Mouse (Mus musculus): ENCODE measurements around the gene Susd6.
A peak's percentile ranks its signal among the peaks of the same experiment; 100 is the strongest.

DNA sequence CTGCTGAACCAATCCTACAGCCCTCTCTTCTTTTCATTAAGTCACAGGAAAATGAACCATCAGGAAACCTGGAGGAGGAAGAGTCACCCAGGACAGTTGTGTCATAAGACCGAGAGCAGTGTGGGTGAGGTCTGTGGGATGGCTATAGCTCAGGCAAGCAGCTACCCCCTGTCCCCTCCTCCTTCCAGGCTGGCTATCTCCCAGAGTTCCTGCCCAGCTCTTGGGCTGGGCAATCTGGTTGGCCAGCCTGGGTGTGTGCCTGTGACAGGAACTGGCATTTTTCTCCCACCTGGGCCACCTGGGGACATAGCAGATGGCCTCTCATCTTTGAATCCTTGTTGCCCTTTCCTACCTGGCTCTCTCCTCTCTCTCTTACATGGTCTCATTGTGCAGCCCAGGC lies 6.4 kb upstream of the Susd6 start:
- no peak for TF ChIP-seq CTCF (IDR thresholded peaks at IDR 0.05; ENCODE audit: borderline replicate concordance, insufficient read depth, low read depth, low read length)
- peak; percentile 54; the same call in 1 of the 2 replicates for TF ChIP-seq POLR2A (IDR thresholded peaks at IDR 0.05; ENCODE audit: borderline replicate concordance, insufficient read depth, low read length)

All from cerebellum, adult 2 months (tissue).